Mouse (Mus musculus) neural tube, embryonic 12.5 days (tissue): ENCODE results near the gene Acap2. TPM values are rescaled to one million over a fixed set of nuclear protein-coding genes. Genes with fewer than 3 reads are reported as not detected.

Source experiments
- ATAC-seq: fragments of 200-750 bp; cut with Nextera tagmentation; 2 replicates; pipeline ENCODE4 v1.8.0; 2017; ENCODE audit warnings: low read depth, mild to moderate bottlenecking, moderate TSS enrichment, moderate library complexity; ENCODE audit not compliant: low FRiP score
- H3K27ac ChIP-seq: fragments of 300-500 bp; sonication (generic); 2 replicates; pipeline ENCODE4 v1.5.1; 2016
- H3K27me3 ChIP-seq: fragments of 300-500 bp; sonication (generic); replicated peaks from 2 replicates; pipeline ENCODE4 v1.6.1; 2016; ENCODE audit warnings: mild to moderate bottlenecking
- H3K36me3 ChIP-seq: fragments of 300-500 bp; sonication (generic); 2 replicates; pipeline ENCODE4 v1.6.1; 2016; ENCODE audit warnings: mild to moderate bottlenecking
- H3K4me1 ChIP-seq: fragments of 300-500 bp; sonication (generic); 2 replicates; pipeline ENCODE4 v1.6.1; 2016
- H3K4me2 ChIP-seq: fragments of 300-500 bp; sonication (generic); replicated peaks from 2 replicates; pipeline ENCODE4 v1.6.1; 2016; ENCODE audit warnings: mild to moderate bottlenecking
- H3K4me3 ChIP-seq: fragments of 300-500 bp; sonication (generic); 2 replicates; pipeline ENCODE4 v1.5.1; 2016
- H3K9ac ChIP-seq: fragments of 300-500 bp; sonication (generic); 2 replicates; pipeline ENCODE4 v1.6.1; 2016; ENCODE audit warnings: mild to moderate bottlenecking
- H3K9me3 ChIP-seq: fragments of 300-500 bp; sonication (generic); 2 replicates; pipeline ENCODE4 v1.6.1; 2016; ENCODE audit warnings: mild to moderate bottlenecking
- WGBS: fragments of 180-500 bp; shearing (Covaris S2); methylation state at CpG from one replicate; pipeline ENCODE4 v1.1.7; 2016; 5-methylcytosine and 5-hydroxymethylcytosine counted together
- polyA plus RNA-seq: library from polyadenylated mRNA; unstranded; fragments of >200 nt; fragmentation: Nextera tagmentation; extraction: Ambion mirVana; gene quantifications from 2 replicates; pipeline ENCODE4 v1.2.1, GENCODE M21; 2016

Acap2 gene
- polyA plus RNA-seq, 1 experiment from 2014 or later = 18.1 TPM

DNA sequence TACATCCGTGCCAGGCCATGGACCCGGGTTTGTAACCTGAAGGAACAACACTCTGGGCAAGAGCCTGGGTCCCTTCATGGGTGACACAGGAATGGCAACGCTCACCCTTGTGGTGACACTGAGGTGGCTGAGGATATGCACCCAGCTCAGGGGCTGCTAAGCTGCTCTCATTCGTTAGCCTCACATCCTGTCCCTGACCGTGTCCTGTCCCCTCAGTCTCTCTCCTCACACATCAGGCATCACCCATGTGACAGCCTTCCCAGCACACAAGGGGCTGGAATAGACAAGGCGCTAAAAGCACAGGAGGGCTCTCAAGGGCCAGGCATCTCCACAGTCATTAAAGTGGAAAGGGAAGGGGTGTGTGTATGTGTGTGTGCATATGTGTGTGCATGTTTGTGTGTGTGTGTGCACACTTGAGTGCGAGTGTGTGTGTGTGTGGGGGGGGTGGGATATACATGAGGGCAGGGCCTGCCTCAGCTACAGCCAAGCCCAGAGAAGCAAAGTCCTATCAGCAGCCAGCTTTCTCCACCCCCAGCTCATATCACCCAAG lies 148.8 kb downstream of the Acap2 start:
- 78% methylated on average over 7 of the region's 7 CpGs for WGBS
- Histone ChIP-seq H3K4me2 (no peak overlapping the region), H3K4me3 (no peak overlapping the region), H3K9me3 (no peaks in the 10 kb centered on the region), H3K27me3 (no peaks in the 10 kb centered on the region), H3K27ac (no peak overlapping the region), H3K4me1 (no peaks in the 10 kb centered on the region; the same call in 1 of the 2 replicates), H3K36me3 (no peaks in the 10 kb centered on the region), H3K9ac (no peak overlapping the region)
- no peak for ATAC-seq

DNA sequence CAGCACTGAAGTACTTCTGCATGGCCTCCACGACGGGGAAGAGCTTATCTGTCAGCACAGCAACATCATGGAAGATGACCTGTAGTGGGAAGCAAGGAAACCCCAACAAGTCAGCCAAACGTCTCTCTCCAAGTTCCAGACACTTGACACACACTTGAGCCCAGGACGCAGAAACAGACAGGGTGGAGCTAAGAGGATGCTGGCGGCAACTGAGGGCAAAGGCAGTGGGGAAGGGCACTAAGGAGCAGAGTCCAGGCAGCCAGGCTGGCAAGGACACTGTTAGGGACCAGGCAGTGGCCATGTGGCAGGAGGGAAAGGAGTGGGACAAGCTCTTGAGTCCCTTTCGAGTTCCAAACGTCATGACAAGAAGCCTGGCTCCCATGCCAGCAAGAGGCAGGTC lies 150.3 kb downstream of the Acap2 start:
- Histone ChIP-seq H3K9ac (no peak overlapping the region), H3K4me3 (no peak overlapping the region), H3K27ac (no peak overlapping the region), H3K36me3 (no peaks in the 10 kb centered on the region), H3K4me2 (no peak overlapping the region), H3K27me3 (no peaks in the 10 kb centered on the region), H3K4me1 (no peaks in the 10 kb centered on the region), H3K9me3 (no peaks in the 10 kb centered on the region)
- no peak for ATAC-seq
- 86% methylated on average over 7 of the region's 7 CpGs for WGBS

DNA sequence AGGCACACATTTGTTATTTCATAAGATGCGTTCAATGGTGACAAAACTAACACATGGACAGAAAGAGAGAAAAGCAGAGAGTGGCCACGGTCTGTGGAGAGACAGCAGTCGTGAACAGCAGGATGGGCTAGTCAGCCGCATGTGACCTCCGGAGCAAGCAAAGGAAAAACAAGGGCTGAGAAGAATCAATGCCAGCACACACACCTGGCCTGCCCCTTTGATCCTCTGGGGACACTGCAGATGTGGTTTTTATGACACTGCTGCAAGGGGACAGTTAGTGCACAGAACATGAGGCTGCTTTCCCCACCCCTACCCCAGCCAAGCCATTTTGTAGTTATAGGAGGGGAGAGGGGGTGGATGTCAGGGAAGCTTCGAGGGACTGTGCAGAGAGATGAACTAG lies 152.9 kb downstream of the Acap2 start:
- Histone ChIP-seq H3K4me2 (no peak overlapping the region), H3K9me3 (no peaks in the 10 kb centered on the region), H3K4me1 (no peaks in the 10 kb centered on the region), H3K4me3 (no peak overlapping the region), H3K27ac (no peak overlapping the region), H3K36me3 (no peaks in the 10 kb centered on the region), H3K9ac (no peak overlapping the region), H3K27me3 (no peaks in the 10 kb centered on the region)
- ATAC-seq = no peak
- 79% methylated on average over 6 of the region's 6 CpGs for WGBS

DNA sequence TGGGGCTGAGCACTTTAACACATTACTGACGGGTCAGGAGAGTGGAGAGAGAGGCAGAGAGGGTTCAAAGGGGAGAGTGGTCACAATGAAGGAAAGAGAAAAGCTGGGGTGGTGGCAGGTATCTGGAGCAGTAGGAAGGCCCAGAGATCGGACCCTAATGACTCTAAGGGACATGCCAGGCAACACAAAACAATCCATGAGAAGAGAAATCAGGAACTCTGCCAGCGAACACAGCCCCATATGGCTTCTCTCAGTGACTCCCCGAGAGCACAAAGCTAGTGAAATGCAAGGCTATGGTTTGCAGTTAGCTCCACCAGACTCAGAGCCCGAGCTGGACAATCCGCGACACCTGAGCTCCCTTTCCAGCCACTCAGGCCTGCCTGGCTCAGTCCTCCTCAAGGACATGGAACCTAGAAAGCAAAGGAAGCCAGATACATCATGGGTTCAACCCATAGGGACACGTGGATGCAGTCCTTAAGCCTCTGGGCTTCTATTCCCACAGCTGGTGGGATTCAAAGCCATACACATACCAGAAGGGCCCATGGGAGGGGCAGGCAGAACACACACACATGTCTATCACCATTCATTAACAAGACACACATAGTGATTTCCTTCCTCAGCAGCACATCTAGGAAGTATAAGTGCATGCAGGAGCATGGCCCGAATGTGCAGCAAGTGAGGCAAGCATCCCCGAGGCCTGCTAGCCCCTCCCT lies 153.7 kb downstream of the Acap2 start:
- Histone ChIP-seq H3K27ac (no peak overlapping the region), H3K4me3 (no peak overlapping the region), H3K9ac (no peak overlapping the region), H3K36me3 (no peaks in the 10 kb centered on the region), H3K4me1 (no peaks in the 10 kb centered on the region), H3K27me3 (no peaks in the 10 kb centered on the region), H3K9me3 (no peaks in the 10 kb centered on the region), H3K4me2 (no peak overlapping the region)
- no peak for ATAC-seq
- WGBS = 84% methylated on average over 10 of the region's 10 CpGs

DNA sequence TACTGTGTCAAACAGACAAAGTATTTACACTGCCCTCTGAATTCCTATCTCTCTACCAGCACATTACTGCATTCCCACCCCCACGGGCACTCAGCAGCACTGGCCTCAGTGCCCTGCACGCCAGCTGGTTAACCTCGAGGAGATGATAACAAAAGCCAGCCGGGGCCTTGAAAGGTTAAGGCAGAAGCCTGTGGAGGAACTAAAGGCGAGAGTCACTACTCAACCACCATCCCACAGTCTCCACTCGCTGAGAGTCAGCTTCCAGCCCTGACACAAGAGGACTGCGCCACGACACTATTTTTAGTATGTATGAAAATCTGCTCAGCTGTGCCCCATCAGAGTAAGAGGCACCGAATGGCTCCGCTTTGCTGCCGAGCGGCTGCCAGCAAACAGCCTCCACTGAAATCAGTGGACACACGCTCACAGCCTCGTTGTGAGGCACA lies 154.8 kb downstream of the Acap2 start:
- no peaks in the 10 kb centered on the region for H3K4me1 ChIP-seq
- no peak overlapping the region for H3K27ac ChIP-seq
- H3K36me3 ChIP-seq = no peaks in the 10 kb centered on the region
- WGBS = 82% methylated on average over 14 of the region's 14 CpGs
- H3K4me2 ChIP-seq = no peak overlapping the region
- H3K9ac ChIP-seq = no peak overlapping the region
- no peaks in the 10 kb centered on the region for H3K27me3 ChIP-seq
- no peak overlapping the region for H3K4me3 ChIP-seq
- no peak for ATAC-seq
- H3K9me3 ChIP-seq = no peaks in the 10 kb centered on the region

DNA sequence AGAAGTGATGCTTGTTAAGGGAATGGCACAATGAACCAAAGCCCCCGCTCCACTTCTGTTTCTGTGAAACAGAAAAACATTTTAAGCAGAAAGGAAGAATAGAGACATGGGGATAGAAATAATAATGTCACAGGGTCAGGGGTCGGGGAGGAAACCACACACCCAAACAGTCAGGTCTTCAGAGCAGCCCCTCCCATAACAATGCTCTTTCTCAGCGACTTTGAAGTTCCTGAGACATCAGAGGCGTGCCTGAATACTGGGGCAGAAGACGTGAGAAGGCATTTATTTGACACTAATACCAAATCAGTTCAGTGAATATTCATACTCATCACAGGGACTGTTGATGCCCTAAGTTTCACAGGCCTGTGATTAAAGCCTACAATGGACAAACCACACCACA lies 155.8 kb downstream of the Acap2 start:
- Histone ChIP-seq H3K9me3 (no peaks in the 10 kb centered on the region), H3K27me3 (no peaks in the 10 kb centered on the region), H3K27ac (no peak overlapping the region), H3K36me3 (no peaks in the 10 kb centered on the region), H3K4me2 (no peak overlapping the region), H3K4me1 (0 out of 2 replicates have a peak, but pooled peaks cover under 1% of the 10 kb centered on the region), H3K9ac (no peak overlapping the region), H3K4me3 (no peak overlapping the region)
- ATAC-seq = no peak
- WGBS = 63% methylated on average over 5 of the region's 5 CpGs

DNA sequence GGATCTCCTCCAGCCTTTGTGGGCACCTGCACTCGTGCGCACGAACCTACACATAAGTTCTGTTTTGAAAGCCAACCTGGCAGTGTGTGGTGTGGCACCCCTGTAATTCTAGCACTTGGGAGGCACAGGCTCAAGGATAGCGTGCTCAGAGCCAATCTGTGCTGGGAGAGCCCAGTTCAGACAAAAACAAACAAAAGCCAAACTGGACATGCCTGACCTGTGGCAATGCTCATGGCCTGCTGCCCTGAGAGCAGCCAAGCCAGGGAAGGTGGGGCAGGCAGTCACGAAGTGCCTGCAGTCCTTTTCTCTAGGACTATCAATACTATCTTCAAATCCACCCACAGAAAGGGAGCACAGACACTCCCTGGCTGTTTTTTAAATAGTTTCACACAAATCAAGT lies 157.9 kb downstream of the Acap2 start:
- Histone ChIP-seq H3K4me3 (no peak overlapping the region), H3K9ac (no peak overlapping the region), H3K4me2 (no peak overlapping the region), H3K27ac (no peak overlapping the region), H3K4me1 (peaks cover 3% of the 10 kb centered on the region; the same call in 1 of the 2 replicates), H3K9me3 (no peaks in the 10 kb centered on the region), H3K27me3 (no peaks in the 10 kb centered on the region), H3K36me3 (no peaks in the 10 kb centered on the region)
- no peak for ATAC-seq
- WGBS = 92% methylated on average over 5 of the region's 5 CpGs

Other genes with a start within 250 kb of the Acap2 start
- 14.6 and 15.7 TPM in 2 replicates for gene Xxylt1, start 119.8 kb downstream of the Acap2 start, polyA plus RNA-seq
- 127 and 148 TPM in 2 replicates for gene Ppp1r2, start 74.0 kb upstream of the Acap2 start, polyA plus RNA-seq
- gene Apod, start 113.6 kb upstream of the Acap2 start, polyA plus RNA-seq = 25.5 and 25.9 TPM in 2 replicates
- 67.7 and 70.0 TPM in 2 replicates for gene Bdh1, start 221.0 kb upstream of the Acap2 start, polyA plus RNA-seq